Mouse (Mus musculus): ENCODE results near the gene Kctd19.
A peak's percentile ranks its signal among the peaks of the same experiment; 100 is the strongest.

The Kctd19 gene

GRCm38 (mm10) chr8:105413391-105413790, at the start of gene Kctd19, which contains the start of gene Lrrc36:
Gene Kctd19, minus strand, starts transcription at chr8:105413502.
Gene Lrrc36, plus strand, starts transcription at chr8:105413571.
- DNase-seq, result peak; percentile 85

- DNase-seq, result peak; percentile 65
Observed at GRCm38 (mm10) chr8:105461085-105461803, 47.9 kb upstream of the Kctd19 start.

- DNase-seq, result peak; percentile 11
Observed at GRCm38 (mm10) chr8:105455218-105455617, 41.9 kb upstream of the Kctd19 start.

- peak; percentile 82 for DNase-seq
Observed at GRCm38 (mm10) chr8:105454088-105454487, 40.8 kb upstream of the Kctd19 start.

GRCm38 (mm10) chr8:105453296-105453695, 40.0 kb upstream of the Kctd19 start:
- peak; percentile 24 for DNase-seq

GRCm38 (mm10) chr8:105451903-105452603, 38.8 kb upstream of the Kctd19 start:
- no peak for DNase-seq

- DNase-seq, result no peak
Observed at GRCm38 (mm10) chr8:105450977-105451376, 37.7 kb upstream of the Kctd19 start.

GRCm38 (mm10) chr8:105448596-105448995, 35.3 kb upstream of the Kctd19 start:
- no peak for DNase-seq

GRCm38 (mm10) chr8:105448188-105448587, 34.9 kb upstream of the Kctd19 start:
- DNase-seq, result no peak

GRCm38 (mm10) chr8:105446127-105446552, 32.8 kb upstream of the Kctd19 start:
- peak; percentile 21 for DNase-seq

GRCm38 (mm10) chr8:105445296-105446126, 32.2 kb upstream of the Kctd19 start:
- DNase-seq, result peak; percentile 6

GRCm38 (mm10) chr8:105442661-105443060, 29.4 kb upstream of the Kctd19 start:
- DNase-seq, result no peak

- DNase-seq, result peak; percentile 79
Observed at GRCm38 (mm10) chr8:105441433-105441832, 28.1 kb upstream of the Kctd19 start.

GRCm38 (mm10) chr8:105438865-105439264, 25.6 kb upstream of the Kctd19 start:
- DNase-seq, result peak; percentile 66

- no peak for DNase-seq
Observed at GRCm38 (mm10) chr8:105437078-105437748, 23.9 kb upstream of the Kctd19 start.

GRCm38 (mm10) chr8:105436218-105436617, 22.9 kb upstream of the Kctd19 start:
- DNase-seq, result no peak

- DNase-seq, result no peak
Observed at GRCm38 (mm10) chr8:105434136-105434535, 20.8 kb upstream of the Kctd19 start.

- peak; percentile 51 for DNase-seq
Observed at GRCm38 (mm10) chr8:105433511-105433910, 20.2 kb upstream of the Kctd19 start.

GRCm38 (mm10) chr8:105433021-105433420, 19.7 kb upstream of the Kctd19 start:
- DNase-seq, result no peak

- DNase-seq, result no peak
Observed at GRCm38 (mm10) chr8:105431743-105432515, 18.6 kb upstream of the Kctd19 start.

- DNase-seq, result no peak
Observed at GRCm38 (mm10) chr8:105426878-105427277, 13.6 kb upstream of the Kctd19 start.

GRCm38 (mm10) chr8:105422006-105422405, 8.7 kb upstream of the Kctd19 start:
- DNase-seq, result no peak

All from lung, postnatal 10 days (tissue).